Mouse (Mus musculus) embryo, embryonic 11 days (tissue): ENCODE data around the gene Parn.
"Not testable (repeated sequence)": the region's sequence is repeated elsewhere in the genome, so short reads cannot be mapped to it uniquely, and the experiment has no call there.

Source experiments
- DNase-seq: peaks from one replicate; pipeline ENCODE4 v3.0.0-alpha.2; 2015

Gene Parn

GRCm38 (mm10) chr16:13667878-13668343 is at the start of gene Parn:
Gene Parn, minus strand, starts transcription at chr16:13668170.
- peak; percentile 95 for DNase-seq

GRCm38 (mm10) chr16:13716821-13717553 is 49.0 kb upstream of the Parn start:
- no peak for DNase-seq

GRCm38 (mm10) chr16:13714910-13715309 is 46.9 kb upstream of the Parn start:
- DNase-seq, result no peak

GRCm38 (mm10) chr16:13704676-13705075 is 36.7 kb upstream of the Parn start:
- no peak for DNase-seq

- no peak for DNase-seq
Observed at GRCm38 (mm10) chr16:13702184-13702583, 34.2 kb upstream of the Parn start.

- no peak for DNase-seq
Observed at GRCm38 (mm10) chr16:13698998-13699397, 31.0 kb upstream of the Parn start.

- no peak for DNase-seq
Observed at GRCm38 (mm10) chr16:13678601-13679319, 10.8 kb upstream of the Parn start.

- no peak for DNase-seq
Observed at GRCm38 (mm10) chr16:13674511-13674910, 6.5 kb upstream of the Parn start.

GRCm38 (mm10) chr16:13673114-13673513 is 5.1 kb upstream of the Parn start:
- DNase-seq, result no peak

- peak; percentile 73 for DNase-seq
Observed at GRCm38 (mm10) chr16:13672386-13672898, 4.5 kb upstream of the Parn start.

- DNase-seq, result peak; percentile 97
Observed at GRCm38 (mm10) chr16:13671685-13672385, 3.9 kb upstream of the Parn start, which contains the start of the genes Bfar and 3110001I22Rik. Gene Bfar, plus strand, starts transcription at chr16:13671858. Gene 3110001I22Rik, plus strand, starts transcription at chr16:13671929.

- peak; percentile 2 for DNase-seq
Observed at GRCm38 (mm10) chr16:13670896-13671295, 2.9 kb upstream of the Parn start.

GRCm38 (mm10) chr16:13669282-13669681 is 1.3 kb upstream of the Parn start:
- DNase-seq, result no peak

GRCm38 (mm10) chr16:13668402-13669108 is 585 bp upstream of the Parn start:
- DNase-seq, result peak; percentile 2

GRCm38 (mm10) chr16:13660736-13661135 is 7.2 kb downstream of the Parn start:
- no peak for DNase-seq

GRCm38 (mm10) chr16:13658886-13659285 is 9.1 kb downstream of the Parn start:
- no peak for DNase-seq

GRCm38 (mm10) chr16:13645930-13646329 is 22.0 kb downstream of the Parn start:
- DNase-seq, result no peak

- DNase-seq, result no peak
Observed at GRCm38 (mm10) chr16:13644474-13644873, 23.5 kb downstream of the Parn start.

- peak; percentile 24 for DNase-seq
Observed at GRCm38 (mm10) chr16:13640064-13640463, 27.9 kb downstream of the Parn start.

GRCm38 (mm10) chr16:13639508-13639907 is 28.5 kb downstream of the Parn start:
- DNase-seq, result no peak

- not testable (repeated sequence) for DNase-seq
Observed at GRCm38 (mm10) chr16:13638198-13638597, 29.8 kb downstream of the Parn start.

- DNase-seq, result peak; percentile 37
Observed at GRCm38 (mm10) chr16:13628345-13628744, 39.6 kb downstream of the Parn start.
